Mouse (Mus musculus) hindbrain, embryonic 13.5 days (tissue): ENCODE measurements around the gene Rbpj. TPM values are rescaled to one million over a fixed set of nuclear protein-coding genes. Genes with fewer than 3 reads are reported as not detected.

ENCODE experiments used
- ATAC-seq: fragments of 200-750 bp; cut with Nextera tagmentation; 2 replicates; pipeline ENCODE4 v1.8.0; 2017; ENCODE audit warnings: moderate TSS enrichment; ENCODE audit not compliant: low FRiP score
- H3K27ac ChIP-seq: fragments of 300-500 bp; sonication (generic); 2 replicates; pipeline ENCODE4 v1.5.1; 2015; ENCODE audit warnings: inconsistent platforms, mild to moderate bottlenecking, moderate library complexity
- H3K27me3 ChIP-seq: fragments of 300-500 bp; sonication (generic); 2 replicates; pipeline ENCODE4 v1.6.1; 2015; ENCODE audit warnings: mild to moderate bottlenecking, inconsistent platforms
- H3K36me3 ChIP-seq: fragments of 300-500 bp; sonication (generic); 2 replicates; pipeline ENCODE4 v1.6.1; 2015; ENCODE audit warnings: mild to moderate bottlenecking, inconsistent platforms
- H3K4me1 ChIP-seq: fragments of 300-500 bp; sonication (generic); replicated peaks from 2 replicates; pipeline ENCODE4 v1.6.1; 2015; ENCODE audit warnings: inconsistent platforms
- H3K4me2 ChIP-seq: fragments of 300-500 bp; sonication (generic); 2 replicates; pipeline ENCODE4 v1.6.1; 2015; ENCODE audit warnings: inconsistent platforms, mild to moderate bottlenecking, moderate library complexity
- H3K4me3 ChIP-seq: fragments of 300-500 bp; sonication (generic); 2 replicates; pipeline ENCODE4 v1.5.1; 2015; ENCODE audit warnings: mild to moderate bottlenecking, inconsistent platforms
- H3K9ac ChIP-seq: fragments of 300-500 bp; sonication (generic); 2 replicates; pipeline ENCODE4 v1.6.1; 2015; ENCODE audit warnings: mild to moderate bottlenecking, inconsistent platforms
- H3K9me3 ChIP-seq: fragments of 300-500 bp; sonication (generic); 2 replicates; pipeline ENCODE4 v1.6.1; 2016; ENCODE audit warnings: inconsistent platforms
- WGBS: fragments of 180-500 bp; shearing (Covaris S2); methylation state at CpG from one replicate; pipeline ENCODE4 v1.1.7; 2015; 5-methylcytosine and 5-hydroxymethylcytosine counted together
- polyA plus RNA-seq: library from polyadenylated mRNA; unstranded; fragments of >200 nt; fragmentation: Nextera tagmentation; extraction: Ambion mirVana; gene quantifications from 2 replicates; pipeline ENCODE4 v1.2.1, GENCODE M21; 2015

The Rbpj gene
- polyA plus RNA-seq, 1 experiment from 2014 or later, result 38.1 TPM

DNA sequence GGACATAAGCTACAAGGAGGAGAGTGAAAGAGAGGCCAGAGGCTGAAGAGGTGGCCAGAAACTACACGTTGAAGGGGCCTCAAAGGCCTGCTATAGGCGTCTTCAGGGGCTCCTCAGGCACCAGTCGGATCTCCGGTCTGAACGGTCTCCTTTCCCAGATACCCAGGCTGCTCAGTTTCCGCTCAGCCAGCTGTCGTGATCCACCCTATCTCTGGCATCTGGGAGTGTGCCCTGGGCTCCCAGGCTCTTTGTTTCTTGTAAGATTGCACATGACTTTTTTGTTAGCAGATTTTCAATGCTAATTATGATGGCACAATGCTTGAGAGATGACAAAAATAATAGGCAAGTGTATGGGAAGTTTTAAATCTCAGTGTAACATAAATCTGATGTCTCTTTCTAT is 95.2 kb downstream of the Rbpj start:
- Histone ChIP-seq H3K4me2 (no peak overlapping the region), H3K36me3 (no peaks in the 10 kb centered on the region), H3K9ac (no peak overlapping the region), H3K9me3 (no peaks in the 10 kb centered on the region), H3K27me3 (no peaks in the 10 kb centered on the region), H3K4me3 (no peak overlapping the region), H3K27ac (no peak overlapping the region), H3K4me1 (no peaks in the 10 kb centered on the region)
- WGBS, result 77% methylated on average over 7 of the region's 7 CpGs
- ATAC-seq, result no peak

- Histone ChIP-seq H3K9ac (no peak overlapping the region), H3K4me2 (no peak overlapping the region), H3K36me3 (no peaks in the 10 kb centered on the region), H3K27ac (no peak overlapping the region), H3K27me3 (no peaks in the 10 kb centered on the region), H3K4me1 (no peaks in the 10 kb centered on the region), H3K9me3 (no peaks in the 10 kb centered on the region), H3K4me3 (no peak overlapping the region)
- no peak for ATAC-seq
- 91% methylated on average over 19 of the region's 19 CpGs for WGBS
Observed at GRCm38 (mm10) chr5:53564309-53564708, 98.4 kb downstream of the Rbpj start.

GRCm38 (mm10) chr5:53565213-53565794 is 99.4 kb downstream of the Rbpj start:
- Histone ChIP-seq H3K27me3 (no peaks in the 10 kb centered on the region), H3K4me3 (no peak overlapping the region), H3K9ac (no peak overlapping the region), H3K27ac (no peak overlapping the region), H3K4me2 (no peak overlapping the region), H3K9me3 (no peaks in the 10 kb centered on the region), H3K4me1 (no peaks in the 10 kb centered on the region), H3K36me3 (no peaks in the 10 kb centered on the region)
- no peak for ATAC-seq
- 79% methylated on average over 5 of the region's 5 CpGs for WGBS

GRCm38 (mm10) chr5:53566485-53567083 is 100.6 kb downstream of the Rbpj start:
- Histone ChIP-seq H3K4me2 (no peak overlapping the region), H3K9ac (no peak overlapping the region), H3K4me3 (no peak overlapping the region), H3K36me3 (no peaks in the 10 kb centered on the region), H3K9me3 (no peaks in the 10 kb centered on the region), H3K4me1 (no peaks in the 10 kb centered on the region), H3K27me3 (no peaks in the 10 kb centered on the region), H3K27ac (no peak overlapping the region)
- 93% methylated on average over 15 of the region's 15 CpGs for WGBS
- no peak for ATAC-seq

DNA sequence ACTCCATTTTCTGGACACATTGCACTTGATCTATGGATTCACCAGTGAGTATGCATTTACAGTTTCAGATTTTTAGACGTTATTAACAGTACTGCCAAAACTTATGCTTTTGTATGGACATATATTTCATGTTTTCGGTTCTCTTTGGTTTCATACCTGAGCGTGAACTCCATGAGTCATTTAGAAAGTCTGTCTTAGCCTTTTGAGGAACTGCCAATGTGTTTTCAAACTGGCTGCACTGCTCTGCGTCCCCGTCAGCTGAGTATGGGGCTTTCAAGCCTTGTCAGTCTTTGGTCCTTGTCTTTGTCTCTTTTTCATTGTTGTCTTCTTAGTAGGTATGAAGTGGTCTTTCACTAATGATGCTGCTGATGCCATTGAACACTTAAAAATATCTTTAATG is 106.5 kb downstream of the Rbpj start:
- no peak overlapping the region for H3K4me2 ChIP-seq
- no peaks in the 10 kb centered on the region for H3K36me3 ChIP-seq
- H3K27ac ChIP-seq, result no peak overlapping the region
- ATAC-seq, result no peak
- H3K9ac ChIP-seq, result no peak overlapping the region
- 84% methylated on average over 5 of the region's 5 CpGs for WGBS
- H3K9me3 ChIP-seq, result no peaks in the 10 kb centered on the region
- no peaks in the 10 kb centered on the region for H3K27me3 ChIP-seq
- no peak overlapping the region for H3K4me3 ChIP-seq
- no peaks in the 10 kb centered on the region for H3K4me1 ChIP-seq

GRCm38 (mm10) chr5:53574883-53575442 is 109.0 kb downstream of the Rbpj start:
- 46% methylated on average over 3 of the region's 3 CpGs for WGBS
- Histone ChIP-seq H3K36me3 (no peaks in the 10 kb centered on the region), H3K27ac (no peak overlapping the region), H3K27me3 (no peaks in the 10 kb centered on the region), H3K4me2 (no peak overlapping the region), H3K9me3 (no peaks in the 10 kb centered on the region), H3K4me1 (no peaks in the 10 kb centered on the region), H3K9ac (no peak overlapping the region), H3K4me3 (no peak overlapping the region)
- no peak for ATAC-seq

DNA sequence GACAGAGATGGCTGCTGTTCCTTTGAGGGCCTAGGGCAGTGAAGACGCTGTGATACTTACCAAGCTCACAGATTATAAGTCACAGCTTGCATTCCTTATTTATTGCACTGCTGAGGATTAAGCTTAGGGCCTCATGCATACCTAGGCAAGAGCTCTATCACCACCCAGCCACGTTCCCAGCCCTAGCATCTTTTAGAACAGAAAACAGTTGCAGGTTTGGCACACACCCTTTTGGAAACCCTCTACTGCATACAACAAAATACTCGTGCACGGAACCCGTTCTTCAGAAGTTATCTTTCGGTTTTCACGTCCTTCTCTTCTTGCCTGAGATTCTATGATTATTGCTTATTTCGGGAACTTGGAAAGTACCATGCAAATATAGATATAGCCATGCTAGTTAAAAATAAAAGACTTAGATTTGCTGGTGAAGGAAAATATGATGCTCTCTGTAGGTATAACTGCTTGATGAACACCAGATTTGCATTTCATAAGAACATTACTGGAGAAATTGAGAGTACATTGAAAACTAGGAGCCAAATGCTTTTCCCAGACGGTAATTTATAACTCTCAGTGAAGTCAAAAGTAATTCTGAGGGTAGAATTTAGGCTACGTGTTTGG is 111.4 kb downstream of the Rbpj start:
- no peaks in the 10 kb centered on the region for H3K27me3 ChIP-seq
- no peak overlapping the region for H3K4me2 ChIP-seq
- no peaks in the 10 kb centered on the region for H3K4me1 ChIP-seq
- no peaks in the 10 kb centered on the region for H3K9me3 ChIP-seq
- no peak overlapping the region for H3K4me3 ChIP-seq
- ATAC-seq, result no peak
- 84% methylated on average over 10 of the region's 10 CpGs for WGBS
- no peak overlapping the region for H3K27ac ChIP-seq
- H3K36me3 ChIP-seq, result no peaks in the 10 kb centered on the region
- no peak overlapping the region for H3K9ac ChIP-seq

DNA sequence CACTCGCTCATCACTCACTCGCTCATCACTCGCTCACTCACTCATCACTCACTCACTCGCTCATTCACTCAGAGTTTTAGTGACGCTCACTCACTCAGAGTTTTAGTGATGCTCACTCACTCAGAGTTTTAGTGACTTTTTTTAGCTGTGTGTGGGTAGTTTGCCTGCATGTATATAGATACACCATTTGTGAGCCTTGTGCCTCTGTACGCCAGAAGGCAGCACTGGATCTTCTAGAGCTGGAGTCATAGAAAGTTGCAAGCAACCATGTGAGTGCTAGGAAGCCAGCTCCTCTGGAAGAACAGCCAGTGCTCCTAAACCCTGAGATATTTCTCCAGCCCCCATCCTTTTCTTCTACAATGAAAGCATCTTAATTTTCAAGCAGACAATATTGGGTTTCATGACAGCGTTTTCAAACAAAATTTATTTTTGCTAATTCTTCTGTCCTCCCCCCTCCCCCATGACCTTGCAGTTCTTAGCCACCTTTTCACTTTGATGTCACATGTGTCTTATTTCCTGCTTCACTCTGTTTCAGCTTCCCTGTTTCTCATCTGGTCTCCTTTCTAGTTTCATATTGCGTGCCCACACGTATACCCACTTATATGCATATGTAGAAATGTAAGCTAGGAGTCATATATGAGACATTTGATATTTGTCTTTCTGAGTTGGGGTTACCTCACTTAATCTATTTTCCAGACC is 118.3 kb downstream of the Rbpj start:
- Histone ChIP-seq H3K4me1 (peaks cover 6% of the 10 kb centered on the region; the same call in 1 of the 2 replicates), H3K4me2 (no peak overlapping the region), H3K36me3 (no peaks in the 10 kb centered on the region), H3K27ac (no peak overlapping the region), H3K4me3 (no peak overlapping the region), H3K9me3 (no peaks in the 10 kb centered on the region), H3K27me3 (peaks cover 3% of the 10 kb centered on the region), H3K9ac (no peak overlapping the region)
- no peak for ATAC-seq
- 95% methylated on average over 9 of the region's 9 CpGs for WGBS

DNA sequence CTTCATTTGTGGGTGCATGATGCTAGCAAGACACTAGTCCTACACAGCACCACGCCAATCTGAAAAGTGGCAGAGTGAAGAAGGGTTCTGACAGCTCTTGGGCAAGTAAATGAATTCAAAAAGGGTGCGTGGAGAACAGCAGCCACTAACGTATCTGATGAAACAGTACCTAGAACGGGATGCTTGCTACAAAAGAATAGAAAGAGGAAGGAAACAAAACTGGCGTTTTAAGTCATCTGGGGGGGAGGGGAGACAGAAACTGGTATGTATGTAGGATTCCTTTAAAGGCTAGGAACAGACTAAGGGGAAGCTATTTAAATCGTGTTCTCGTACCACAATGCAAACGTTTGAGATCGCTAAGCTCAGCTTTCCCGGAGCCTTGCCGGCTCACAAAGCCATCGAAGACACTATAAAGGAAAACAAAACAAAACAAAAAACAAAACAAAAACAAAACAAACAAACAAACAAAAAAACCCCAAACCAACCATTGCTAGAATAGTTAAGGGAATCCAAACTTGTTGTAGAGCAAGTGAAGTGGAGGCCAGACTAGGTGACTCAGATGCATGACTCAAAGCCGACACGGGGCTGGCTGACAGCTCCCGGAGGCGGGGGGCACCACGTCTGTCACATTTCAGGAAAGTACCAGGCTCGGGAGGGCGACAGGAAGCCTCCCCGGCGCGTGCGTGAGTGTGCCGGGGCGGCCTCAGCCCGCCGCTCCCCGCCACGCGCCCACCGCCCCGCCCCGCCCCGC is 122.6 kb downstream of the Rbpj start:
- H3K4me3 ChIP-seq, result peak overlapping the region; percentile 89
- peak overlapping the region; percentile 97 for H3K9ac ChIP-seq
- H3K27ac ChIP-seq, result peak overlapping the region; percentile 98
- peaks cover 27% of the 10 kb centered on the region for H3K4me1 ChIP-seq
- no peaks in the 10 kb centered on the region for H3K9me3 ChIP-seq
- H3K4me2 ChIP-seq, result peak overlapping the region; percentile 83
- ATAC-seq, result no peak; the same call in 1 of the 2 replicates
- H3K36me3 ChIP-seq, result no peaks in the 10 kb centered on the region
- WGBS, result 1% methylated on average over 31 of the region's 34 CpGs
- H3K27me3 ChIP-seq, result peaks cover 3% of the 10 kb centered on the region

- Histone ChIP-seq H3K4me3 (peak overlapping the region; percentile 89), H3K9me3 (no peaks in the 10 kb centered on the region), H3K9ac (peak overlapping the region; percentile 97), H3K4me1 (peaks cover 32% of the 10 kb centered on the region), H3K36me3 (no peaks in the 10 kb centered on the region), H3K4me2 (peak overlapping the region; percentile 83), H3K27ac (peak overlapping the region; percentile 98), H3K27me3 (peaks cover 3% of the 10 kb centered on the region)
- under 1% methylated on average over 65 of the region's 72 CpGs for WGBS
- peak; percentile 92 for ATAC-seq
Observed at GRCm38 (mm10) chr5:53589172-53589960, 123.4 kb downstream of the Rbpj start.

- Histone ChIP-seq H3K27me3 (peaks cover 3% of the 10 kb centered on the region), H3K4me3 (peak overlapping the region; percentile 89), H3K27ac (peak overlapping the region; percentile 98), H3K36me3 (no peaks in the 10 kb centered on the region), H3K9ac (peak overlapping the region; percentile 97), H3K4me2 (peak overlapping the region; percentile 83), H3K4me1 (peaks cover 33% of the 10 kb centered on the region), H3K9me3 (no peaks in the 10 kb centered on the region)
- WGBS, result under 1% methylated on average over 58 of the region's 59 CpGs
- ATAC-seq, result peak; percentile 91
Observed at GRCm38 (mm10) chr5:53590179-53590765, 124.3 kb downstream of the Rbpj start.
